Mouse (Mus musculus): ENCODE measurements at regions not wholly inside any gene's neighbourhood (a gene's known extent, or its start where the extent isn't known, plus 50 kb on each side); places are given as distances from the start of the nearest gene placed in this dataset.

- no peak for DNase-seq (ENCODE audit: low spot score in 2 of 2)
Measured at GRCm38 (mm10) chrX:57869648-57870047, 152.9 kb upstream of the Zic3 start.

DNA sequence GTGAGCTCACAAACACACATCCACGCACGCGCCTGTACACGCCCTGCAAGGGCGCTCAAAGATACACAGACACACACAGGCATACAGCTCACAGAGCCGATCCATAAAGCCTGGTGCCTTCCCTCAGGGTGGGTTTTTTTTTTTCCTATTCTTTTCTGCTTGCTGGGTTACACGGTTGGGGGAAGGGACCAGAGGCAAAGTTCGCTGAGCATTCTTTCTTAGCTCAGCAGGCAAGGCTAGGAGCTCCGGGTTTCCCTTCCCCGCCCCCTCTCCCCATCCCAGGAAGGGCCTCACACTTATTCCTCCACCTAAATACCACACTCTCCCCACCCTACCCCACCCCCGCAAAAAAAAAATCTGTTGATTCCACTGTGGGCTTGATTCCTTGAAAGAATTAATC, 105.8 kb upstream of the Zic3 start:
- no peak for DNase-seq (ENCODE audit: low spot score in 2 of 2)

- no peak for DNase-seq (ENCODE audit: low spot score in 2 of 2)
Measured at GRCm38 (mm10) chrX:57917441-57918145, 104.9 kb upstream of the Zic3 start.

GRCm38 (mm10) chrX:57918181-57919115, 104.1 kb upstream of the Zic3 start:
- no peak for DNase-seq (ENCODE audit: low spot score in 2 of 2)

GRCm38 (mm10) chrX:57919886-57920285, 102.6 kb upstream of the Zic3 start:
- no peak for DNase-seq (ENCODE audit: low spot score in 2 of 2)

- no peak for DNase-seq (ENCODE audit: low spot score in 2 of 2)
Measured at GRCm38 (mm10) chrX:57920376-57920775, 102.1 kb upstream of the Zic3 start.

- no peak for DNase-seq (ENCODE audit: low spot score in 2 of 2)
Measured at GRCm38 (mm10) chrX:57921294-57921693, 101.2 kb upstream of the Zic3 start.

DNA sequence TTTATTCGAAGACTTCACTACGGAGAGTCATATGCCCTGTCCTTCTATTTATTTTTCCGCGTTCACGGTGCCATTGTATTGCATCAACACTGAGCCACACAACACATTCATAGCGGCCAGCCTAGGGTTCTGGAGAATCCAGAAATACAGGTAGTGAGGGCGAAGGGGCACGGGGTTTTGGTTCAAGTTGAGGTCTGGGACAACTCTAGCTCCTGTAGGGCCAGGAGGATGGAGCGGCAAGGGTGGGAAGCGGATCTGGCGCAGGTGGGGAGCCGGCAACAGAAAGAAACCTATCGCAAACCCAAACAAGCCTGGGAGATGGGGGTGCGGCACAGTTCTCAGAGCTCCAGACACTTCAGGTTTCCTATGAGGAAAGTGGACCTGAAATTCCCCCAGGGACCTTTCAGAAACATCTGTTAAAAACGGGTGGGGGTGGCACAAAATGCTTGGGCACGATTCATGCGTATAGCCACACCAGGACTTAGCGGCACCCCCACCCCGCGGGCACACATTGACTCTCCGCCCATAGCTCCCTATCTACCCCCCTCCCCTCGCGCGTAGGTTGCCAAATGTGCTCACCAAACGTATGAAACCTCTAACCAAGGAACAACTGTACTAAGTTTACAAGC, 100.6 kb upstream of the Zic3 start:
- no peak for DNase-seq (ENCODE audit: low spot score in 2 of 2)

DNA sequence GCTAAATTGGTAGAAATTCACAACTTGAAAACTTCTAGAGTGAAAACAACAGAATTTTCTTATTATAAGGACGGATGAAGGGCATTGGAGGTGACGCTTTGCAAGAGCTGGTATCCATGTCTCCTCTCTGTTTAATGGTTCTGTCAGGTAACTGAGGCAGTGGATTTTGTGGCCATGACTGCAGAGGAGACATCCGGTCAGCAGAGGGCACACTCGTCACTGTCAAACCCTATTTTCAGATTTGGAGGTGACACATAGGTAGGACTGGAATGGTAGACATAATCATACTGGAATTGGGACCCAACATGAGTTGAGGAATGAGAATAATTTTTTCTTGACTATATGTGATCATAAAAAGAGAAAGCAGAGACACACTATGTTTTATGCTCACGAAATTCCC, 98.7 kb upstream of the Zic3 start:
- peak in 1 of 2 experiments; percentile 19 for DNase-seq (ENCODE audit: low spot score in 2 of 2)

DNA sequence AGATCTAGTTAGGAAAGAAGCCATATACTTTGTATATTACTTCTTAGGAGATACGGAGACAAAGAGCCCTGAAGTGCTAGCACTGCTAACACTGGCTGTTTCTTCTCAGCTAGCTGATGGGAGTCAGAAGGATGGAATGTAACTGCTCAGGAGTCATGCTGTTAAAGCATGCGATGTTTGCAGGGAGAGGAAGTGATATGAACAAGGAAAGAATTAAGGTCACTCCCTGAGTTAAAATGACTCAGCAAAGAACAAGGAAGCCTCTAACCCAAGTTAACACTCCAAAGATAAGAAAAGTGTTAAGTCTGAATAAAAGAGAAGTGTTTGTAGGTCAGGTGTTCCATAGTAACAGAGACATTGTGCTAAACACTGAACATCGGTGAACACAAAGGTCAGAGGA, 86.9 kb upstream of the Zic3 start:
- no peak for DNase-seq (ENCODE audit: low spot score in 2 of 2)

GRCm38 (mm10) chrX:57938248-57938836, 84.2 kb upstream of the Zic3 start:
- no peak for DNase-seq (ENCODE audit: low spot score in 2 of 2)

DNA sequence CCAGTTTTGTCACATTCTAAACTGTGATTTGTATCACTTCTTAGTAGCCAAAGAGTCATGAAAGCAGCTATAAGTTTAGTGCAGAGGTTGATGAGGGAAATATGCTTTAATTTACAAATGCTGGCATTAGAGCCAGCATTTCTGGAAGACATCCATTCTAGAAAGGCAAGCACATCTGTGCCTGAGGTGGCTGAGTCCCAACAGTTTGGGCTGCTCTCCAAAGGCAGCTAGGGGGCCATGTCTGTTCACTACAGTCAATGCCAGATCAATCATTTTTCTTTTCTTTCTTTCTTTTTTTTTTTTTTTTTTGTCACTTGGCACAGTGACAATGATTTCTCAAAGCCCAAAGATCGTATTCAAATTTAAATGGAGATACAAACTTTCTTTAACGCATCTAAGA, 71.6 kb upstream of the Zic3 start:
- DNase-seq (ENCODE audit: low spot score in 2 of 2), result no peak

GRCm38 (mm10) chrX:57951301-57951700, 71.2 kb upstream of the Zic3 start:
- no peak for DNase-seq (ENCODE audit: low spot score in 2 of 2)

DNA sequence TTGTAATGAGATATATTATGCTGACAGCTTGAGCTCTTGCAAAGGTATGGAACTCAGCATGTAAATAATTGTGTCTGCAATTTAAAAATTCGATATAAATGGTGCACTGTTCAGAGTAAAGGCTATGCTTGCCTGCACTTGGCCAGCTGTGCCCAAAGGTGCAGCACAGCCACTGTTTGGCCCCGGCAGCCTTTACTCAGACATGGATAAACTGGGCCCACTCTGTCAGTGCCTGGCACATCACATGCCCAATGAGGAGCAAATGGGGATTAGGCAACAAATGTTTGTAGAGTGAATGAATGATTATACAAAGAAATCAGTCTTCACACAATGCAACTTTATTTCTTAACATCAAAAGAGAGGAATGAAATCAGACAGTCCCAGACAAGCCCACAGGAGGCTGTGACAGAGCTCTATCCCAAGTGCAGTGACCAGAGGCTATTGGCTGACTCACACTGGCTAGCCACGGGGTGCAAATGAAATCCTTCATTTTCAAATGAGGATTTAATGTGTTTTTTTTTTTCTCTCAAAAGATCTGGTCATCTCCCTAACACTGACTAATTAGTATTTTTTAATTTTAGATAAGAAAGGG, 67.8 kb upstream of the Zic3 start:
- no peak for DNase-seq (ENCODE audit: low spot score in 2 of 2)

Data from right cerebral cortex, adult 2 months (tissue).